Mouse (Mus musculus): ENCODE measurements around the gene Eif2a.

DNA sequence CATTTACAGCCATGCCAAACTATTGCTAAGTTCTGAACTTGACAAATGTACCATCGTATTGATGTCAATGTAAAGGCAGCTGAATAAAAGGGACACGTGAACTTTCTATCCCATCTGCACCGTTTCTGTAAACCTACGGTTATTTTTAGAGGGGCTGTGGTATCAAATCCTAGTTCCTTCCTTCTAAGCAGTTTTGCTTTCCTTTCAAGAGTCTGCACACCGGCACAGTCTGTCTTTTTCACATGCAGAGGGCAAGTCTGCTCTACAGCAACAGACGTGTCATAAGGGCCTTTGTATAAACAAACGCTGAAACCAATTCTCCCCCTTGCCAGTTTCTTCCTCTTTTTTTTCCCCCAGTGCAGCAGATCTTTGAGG is 9.0 kb upstream of the Eif2a start:
- no peak for TF ChIP-seq CTCF (IDR thresholded peaks at IDR 0.05; ENCODE audit: low read depth, low read length)
- TF ChIP-seq POLR2A (IDR thresholded peaks at IDR 0.05; ENCODE audit: insufficient read depth, low read length), result no peak
